Comparison of ENCODE assay signal across 8 mouse cellular contexts in the genomic region with DNA sequence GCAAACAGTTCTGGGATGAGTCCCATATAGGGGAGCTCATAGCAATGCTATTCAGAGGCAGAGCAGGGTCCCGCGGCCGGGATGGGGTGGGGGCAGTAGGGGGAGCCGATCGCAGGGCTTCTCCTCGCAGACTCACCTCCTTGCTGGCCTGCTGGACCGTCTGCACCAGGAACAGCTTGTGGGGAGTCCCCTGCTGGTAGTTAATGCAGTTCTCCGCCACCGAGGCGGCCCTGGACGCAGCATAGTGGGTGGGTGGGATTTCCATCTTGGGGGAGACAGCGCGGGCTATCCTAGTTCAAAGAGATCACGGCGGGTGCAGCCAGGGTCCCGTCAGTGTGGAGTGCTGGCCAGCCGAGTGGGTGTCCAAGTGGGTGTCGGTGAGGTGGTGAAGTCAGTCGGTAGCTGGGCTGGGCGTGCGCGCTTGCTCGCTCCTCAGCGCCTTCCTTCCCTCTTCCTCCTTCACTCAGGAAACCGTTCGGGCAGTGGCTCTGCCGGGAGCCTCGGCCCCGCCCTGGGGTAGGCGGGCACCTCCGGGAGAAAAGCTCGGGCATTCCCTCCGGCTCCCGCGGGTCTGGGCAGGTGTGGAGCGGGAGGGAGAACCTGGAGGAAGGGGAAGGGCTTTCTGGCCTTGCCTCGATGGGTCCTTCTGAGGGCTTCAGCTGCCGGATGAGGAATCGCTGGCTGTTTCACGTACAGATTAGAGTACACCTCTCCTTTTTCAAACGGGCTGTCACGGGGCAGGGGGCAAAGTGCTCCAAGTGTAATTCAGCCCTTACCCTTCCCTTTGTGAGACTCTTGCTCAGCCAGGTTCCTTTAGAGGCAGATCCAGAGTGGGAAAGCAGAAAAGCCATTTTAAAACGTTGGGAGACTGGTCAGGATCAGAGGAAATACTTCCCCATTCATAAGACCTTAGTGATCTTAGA. TPM values are rescaled to one million over a fixed set of nuclear protein-coding genes. Genes with fewer than 3 reads are reported as not detected.
DNase-seq lines count a peak whose midpoint lies in the region; ATAC-seq lines count a peak whose summit lies in the region.

A gene (minus strand): TSS at position 477 of the 923 bp plus-strand sequence.

- peak within 1 kb of the TSS; percentile 70 for H3K4me3 ChIP-seq in embryonic facial prominence, embryonic 13.5 days
- peak within 1 kb of the TSS; percentile 73 for H3K4me3 ChIP-seq in midbrain, embryonic 10.5 days

- H3K9ac ChIP-seq in embryonic facial prominence, embryonic 13.5 days, result peak within 1 kb of the TSS; percentile 84

- WGBS in embryonic facial prominence, embryonic 13.5 days, result under 1% methylated on average over 39 of the region's 43 CpGs
- 1% methylated on average over 39 of the region's 43 CpGs for WGBS in midbrain, embryonic 10.5 days

- ATAC-seq in embryonic facial prominence, embryonic 13.5 days (ENCODE audit: insufficient number of reproducible peaks, insufficient read depth, low FRiP score, low TSS enrichment, low read depth), result peak; percentile 87

- intact Hi-C loops in left cerebral cortex, postnatal 4 days (cut with DNase I), result no loop called here

- no peaks in the 10 kb centered on the region for H3K9me3 ChIP-seq in embryonic facial prominence, embryonic 13.5 days
- H3K9me3 ChIP-seq in midbrain, embryonic 10.5 days (replicated peaks), result no peaks in the 10 kb centered on the region

- peaks cover 32% of the 10 kb centered on the region for H3K36me3 ChIP-seq in embryonic facial prominence, embryonic 13.5 days
- H3K36me3 ChIP-seq in midbrain, embryonic 10.5 days, result peaks cover 43% of the 10 kb centered on the region

- H3K27me3 ChIP-seq in embryonic facial prominence, embryonic 13.5 days, result no peaks in the 10 kb centered on the region
- H3K27me3 ChIP-seq in midbrain, embryonic 10.5 days (ENCODE audit: low read depth, poor library complexity, severe bottlenecking), result no peaks in the 10 kb centered on the region

- peaks cover 14% of the 10 kb centered on the region for H3K4me1 ChIP-seq in embryonic facial prominence, embryonic 13.5 days
- H3K4me1 ChIP-seq in midbrain, embryonic 10.5 days, result peaks cover 43% of the 10 kb centered on the region

- H3K27ac ChIP-seq in embryonic facial prominence, embryonic 13.5 days, result peak within 1 kb of the TSS; percentile 88
- peak within 1 kb of the TSS; percentile 86 for H3K27ac ChIP-seq in midbrain, embryonic 10.5 days (replicated peaks)

- H3K4me2 ChIP-seq in embryonic facial prominence, embryonic 13.5 days, result peak within 1 kb of the TSS; percentile 80

- DNase-seq in adrenal gland, postnatal 14 days, result peak; percentile 82
- DNase-seq in heart, adult 11 months, result peak; percentile 98
- DNase-seq in kidney, adult 11 months, result peak; percentile 75
- peak; percentile 62 for DNase-seq in left cerebral cortex, postnatal 4 days
- peak; percentile 69 for DNase-seq in midbrain, embryonic 10.5 days (ENCODE audit: low spot score)
- peak; percentile 18 for DNase-seq in skeletal muscle tissue, adult 2 months (ENCODE audit: low read depth, low spot score)
- DNase-seq in MN1 (ENCODE audit: low spot score), result no peak

RNA-seq across cellular contexts. Expression of the gene that starts here (rescaled TPM):
- total RNA-seq in adrenal gland, postnatal 14 days (2021), result 16.7 and 16.8 TPM in 2 replicates
- polyA plus RNA-seq in embryonic facial prominence, embryonic 13.5 days (2015; fragmentation: Nextera tagmentation; extraction: Ambion mirVana), result 86.3 and 97.5 TPM in 2 replicates
- 10 to 100 TPM; 55.3 to 55.9 TPM for total RNA-seq in left cerebral cortex, postnatal 4 days (2021)
- polyA plus RNA-seq in midbrain, embryonic 10.5 days (2016; fragmentation: Nextera tagmentation; extraction: Ambion mirVana), result 51.0 and 59.2 TPM in 2 replicates
